12 mouse cellular contexts compared by ENCODE assay signal in the genomic region with DNA sequence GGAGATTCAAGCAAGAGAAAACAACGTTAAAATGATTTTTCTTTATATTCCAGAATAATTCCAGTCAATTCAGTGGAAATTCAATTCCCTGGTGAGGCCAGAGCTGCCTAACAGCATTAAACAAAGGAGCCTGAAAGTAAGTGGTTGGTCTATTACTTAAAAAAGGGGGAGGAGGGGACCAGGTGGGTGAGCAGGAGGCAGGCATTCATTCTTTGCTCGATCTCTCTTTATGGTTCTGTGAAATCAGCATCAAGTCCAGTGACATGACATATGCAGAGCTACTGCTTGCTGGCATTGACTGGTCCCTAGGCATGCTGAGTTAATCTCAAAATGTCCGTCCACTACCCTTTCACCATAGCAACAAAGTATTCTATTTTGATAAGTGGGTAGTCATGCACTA.
"Had no signal": no experiment of that assay in that cellular context is flagged by ENCODE, and none has a peak within 500 bp of the region (broad histone marks: within the 10 kb centered on the region; RNA-seq: fewer than 3 reads in every experiment).

No protein-coding gene starts in this region.

- H3K9ac ChIP-seq: kidney, embryonic 15.5 days; limb, embryonic 12.5 days; liver, embryonic 13.5 days; liver, postnatal 0 days; neural tube, embryonic 13.5 days had no signal

- H3K27me3 ChIP-seq: kidney, embryonic 15.5 days; limb, embryonic 12.5 days; liver, embryonic 13.5 days; neural tube, embryonic 13.5 days had no signal

- H3K4me3 ChIP-seq: kidney, embryonic 15.5 days; limb, embryonic 12.5 days; liver, embryonic 13.5 days; neural tube, embryonic 13.5 days had no signal

- H3K4me1 ChIP-seq: kidney, embryonic 15.5 days; limb, embryonic 12.5 days; liver, embryonic 13.5 days; neural tube, embryonic 13.5 days had no signal

- H3K4me2 ChIP-seq: kidney, embryonic 15.5 days; limb, embryonic 12.5 days; liver, embryonic 13.5 days; neural tube, embryonic 13.5 days had no signal

- H3K9me3 ChIP-seq: kidney, embryonic 15.5 days; limb, embryonic 12.5 days; liver, embryonic 13.5 days; neural tube, embryonic 13.5 days had no signal

- DNase-seq: kidney, adult 2 months; kidney, postnatal 14 days; layer of hippocampus, postnatal 36 days; liver; liver, embryonic 13.5 days; liver, postnatal 0 days; right cerebral cortex, adult 18-20 months; right cerebral cortex, postnatal 25 days; thymus, postnatal 36 days had no signal

- H3K27ac ChIP-seq: kidney, embryonic 15.5 days; limb, embryonic 12.5 days; liver, embryonic 13.5 days; neural tube, embryonic 13.5 days had no signal

- ATAC-seq: liver, postnatal 0 days had no signal

- H3K36me3 ChIP-seq: kidney, embryonic 15.5 days; limb, embryonic 12.5 days; liver, embryonic 13.5 days; neural tube, embryonic 13.5 days had no signal
